Mouse (Mus musculus) neural tube, embryonic 11.5 days (tissue): ENCODE results near the gene Cldn14. TPM values are rescaled to one million over a fixed set of nuclear protein-coding genes. Genes with fewer than 3 reads are reported as not detected.
A peak's percentile ranks its signal among the peaks of the same experiment; 100 is the strongest.

Experiments
- ATAC-seq: fragments of 200-750 bp; cut with Nextera tagmentation; 2 replicates; pipeline ENCODE4 v1.8.0; 2017; ENCODE audit warnings: moderate number of reproducible peaks, mild to moderate bottlenecking, moderate TSS enrichment, moderate library complexity; ENCODE audit not compliant: insufficient read depth, low FRiP score, low TSS enrichment
- DNase-seq: peaks from one replicate; pipeline ENCODE4 v3.0.0-alpha.2; 2015; ENCODE audit warnings: low spot score
- H3K27ac ChIP-seq: fragments of 300-500 bp; sonication (generic); 2 replicates; pipeline ENCODE4 v1.5.1; 2014; ENCODE audit warnings: low read depth, mild to moderate bottlenecking, low read length
- H3K27me3 ChIP-seq: fragments of 300-500 bp; sonication (generic); 2 replicates; pipeline ENCODE4 v1.6.1; 2014; ENCODE audit warnings: mild to moderate bottlenecking, low read length, mixed read lengths; ENCODE audit not compliant: control insufficient read depth, insufficient read depth
- H3K36me3 ChIP-seq: fragments of 300-500 bp; sonication (generic); 2 replicates; pipeline ENCODE4 v1.6.1; 2014; ENCODE audit warnings: mild to moderate bottlenecking, low read length, moderate library complexity, mixed read lengths; ENCODE audit not compliant: control insufficient read depth, insufficient read depth
- H3K4me1 ChIP-seq: fragments of 300-500 bp; sonication (generic); 2 replicates; pipeline ENCODE4 v1.6.1; 2014; ENCODE audit warnings: low read length, mixed read lengths; ENCODE audit not compliant: control insufficient read depth, insufficient read depth
- H3K4me2 ChIP-seq: fragments of 300-500 bp; sonication (generic); 2 replicates; pipeline ENCODE4 v1.6.1; 2014; ENCODE audit warnings: low read depth, mild to moderate bottlenecking, moderate library complexity
- H3K4me3 ChIP-seq: fragments of 300-500 bp; sonication (generic); 2 replicates; pipeline ENCODE4 v1.5.1; 2014; ENCODE audit warnings: low read depth, low read length
- H3K9ac ChIP-seq: fragments of 300-500 bp; sonication (generic); 2 replicates; pipeline ENCODE4 v1.6.1; 2014; ENCODE audit warnings: mild to moderate bottlenecking, low read length
- H3K9me3 ChIP-seq: fragments of 300-500 bp; sonication (generic); 2 replicates; pipeline ENCODE4 v1.6.1; 2016; ENCODE audit warnings: low read length; ENCODE audit not compliant: control insufficient read depth
- WGBS: fragments of 180-500 bp; shearing (Covaris S2); extraction: QIAGEN DNeasy Blood & Tissue Kit; methylation state at CpG from one replicate; pipeline ENCODE4 v1.1.7; 2014; 5-methylcytosine and 5-hydroxymethylcytosine counted together
- polyA plus RNA-seq: library from polyadenylated mRNA; unstranded; fragments of >200 nt; fragmentation: Nextera tagmentation; extraction: Ambion mirVana; gene quantifications from 2 replicates; pipeline ENCODE4 v1.2.1, GENCODE M21; 2014

The Cldn14 gene
- polyA plus RNA-seq, 1 experiment from 2014 or later = 0.52 TPM

GRCm38 (mm10) chr16:93956986-93957385, 51.7 kb downstream of the Cldn14 start:
- Histone ChIP-seq H3K4me3 (no peak overlapping the region), H3K4me1 (0 out of 2 replicates have a peak, but pooled peaks cover 3% of the 10 kb centered on the region), H3K36me3 (no peaks in the 10 kb centered on the region), H3K9ac (no peak overlapping the region), H3K27ac (no peak overlapping the region), H3K27me3 (no peaks in the 10 kb centered on the region), H3K9me3 (no peaks in the 10 kb centered on the region), H3K4me2 (no peak overlapping the region)
- DNase-seq = no peak
- WGBS = 79% methylated on average over 7 of the region's 7 CpGs
- no peak for ATAC-seq

GRCm38 (mm10) chr16:93947396-93947795, 61.2 kb downstream of the Cldn14 start:
- H3K4me1 ChIP-seq = no peaks in the 10 kb centered on the region
- no peaks in the 10 kb centered on the region for H3K9me3 ChIP-seq
- ATAC-seq (no peak), DNase-seq (no peak)
- no peaks in the 10 kb centered on the region for H3K27me3 ChIP-seq
- no peak overlapping the region for H3K9ac ChIP-seq
- no peak overlapping the region for H3K27ac ChIP-seq
- no peak overlapping the region for H3K4me3 ChIP-seq
- H3K36me3 ChIP-seq = no peaks in the 10 kb centered on the region
- WGBS = 95% methylated on average over 4 of the region's 4 CpGs
- H3K4me2 ChIP-seq = no peak overlapping the region

GRCm38 (mm10) chr16:93944301-93944700, 64.3 kb downstream of the Cldn14 start:
- Histone ChIP-seq H3K4me1 (no peaks in the 10 kb centered on the region), H3K27ac (no peak overlapping the region), H3K27me3 (no peaks in the 10 kb centered on the region), H3K4me3 (no peak overlapping the region), H3K36me3 (no peaks in the 10 kb centered on the region), H3K4me2 (no peak overlapping the region), H3K9ac (no peak overlapping the region), H3K9me3 (no peaks in the 10 kb centered on the region)
- DNase-seq (no peak), ATAC-seq (no peak)
- 77% methylated on average over 6 of the region's 6 CpGs for WGBS

- Histone ChIP-seq H3K27me3 (no peaks in the 10 kb centered on the region), H3K36me3 (no peaks in the 10 kb centered on the region), H3K9me3 (no peaks in the 10 kb centered on the region), H3K4me3 (no peak overlapping the region), H3K9ac (no peak overlapping the region), H3K4me1 (no peaks in the 10 kb centered on the region), H3K27ac (no peak overlapping the region), H3K4me2 (no peak overlapping the region)
- ATAC-seq (no peak), DNase-seq (no peak)
- 88% methylated on average over 10 of the region's 10 CpGs for WGBS
These were observed 65.7 kb downstream of the Cldn14 start for GRCm38 (mm10) chr16:93942796-93943502.

GRCm38 (mm10) chr16:93941781-93942567, 66.7 kb downstream of the Cldn14 start:
- Histone ChIP-seq H3K9ac (no peak overlapping the region), H3K4me1 (no peaks in the 10 kb centered on the region), H3K9me3 (no peaks in the 10 kb centered on the region), H3K4me3 (no peak overlapping the region), H3K27ac (no peak overlapping the region), H3K4me2 (no peak overlapping the region), H3K36me3 (no peaks in the 10 kb centered on the region), H3K27me3 (no peaks in the 10 kb centered on the region)
- DNase-seq (no peak), ATAC-seq (no peak)
- WGBS = 87% methylated on average over 10 of the region's 10 CpGs

- DNase-seq (no peak), ATAC-seq (no peak)
- Histone ChIP-seq H3K4me2 (no peak overlapping the region), H3K9me3 (no peaks in the 10 kb centered on the region), H3K4me3 (no peak overlapping the region), H3K27me3 (peaks cover 7% of the 10 kb centered on the region; the same call in 1 of the 2 replicates), H3K4me1 (no peaks in the 10 kb centered on the region), H3K9ac (no peak overlapping the region), H3K27ac (no peak overlapping the region), H3K36me3 (no peaks in the 10 kb centered on the region)
- WGBS = 84% methylated on average over 4 of the region's 4 CpGs
These were observed 68.7 kb downstream of the Cldn14 start for GRCm38 (mm10) chr16:93939961-93940360.

- Histone ChIP-seq H3K27ac (no peak overlapping the region), H3K4me3 (no peak overlapping the region)
These were observed 70.2 kb downstream of the Cldn14 start for GRCm38 (mm10) chr16:93938400-93938846.

GRCm38 (mm10) chr16:93935009-93935408, 73.6 kb downstream of the Cldn14 start:
- H3K4me2 ChIP-seq = no peak overlapping the region
- no peaks in the 10 kb centered on the region for H3K36me3 ChIP-seq
- 22% methylated on average over 7 of the region's 7 CpGs for WGBS
- no peaks in the 10 kb centered on the region for H3K4me1 ChIP-seq
- no peak for ATAC-seq
- peaks cover 13% of the 10 kb centered on the region; the same call in 1 of the 2 replicates for H3K27me3 ChIP-seq
- H3K9me3 ChIP-seq = no peaks in the 10 kb centered on the region
- no peak overlapping the region for H3K4me3 ChIP-seq
- H3K9ac ChIP-seq = no peak overlapping the region
- no peak for DNase-seq
- H3K27ac ChIP-seq = no peak overlapping the region

More at GRCm38 (mm10) chr16:93938400-93938846, 70.2 kb downstream of the Cldn14 start:
- Histone ChIP-seq H3K4me1 (no peaks in the 10 kb centered on the region), H3K4me2 (peak overlapping the region; percentile 40), H3K27me3 (peaks cover 13% of the 10 kb centered on the region; the same call in 1 of the 2 replicates), H3K9ac (no peak overlapping the region), H3K9me3 (no peaks in the 10 kb centered on the region), H3K36me3 (no peaks in the 10 kb centered on the region)
- 17% methylated on average over 16 of the region's 16 CpGs for WGBS
- ATAC-seq (no peak), DNase-seq (peak; percentile 82)
